Mouse (Mus musculus) neural tube, embryonic 10.5 days (tissue): ENCODE results near the gene Tesk1.
A peak's percentile ranks its signal among the peaks of the same experiment; 100 is the strongest.

ENCODE experiments used
- DNase-seq: peaks from one replicate; pipeline ENCODE4 v3.0.0-alpha.2; 2017; ENCODE audit warnings: low spot score; ENCODE audit errors: extremely low spot score

The Tesk1 gene

GRCm38 (mm10) chr4:43441639-43442038 is at the start of gene Tesk1:
Gene Tesk1, plus strand, starts transcription at chr4:43441939.
- no peak for DNase-seq

- DNase-seq: peak; percentile 37
Measured at GRCm38 (mm10) chr4:43394345-43394891, 47.3 kb upstream of the Tesk1 start.

DNA sequence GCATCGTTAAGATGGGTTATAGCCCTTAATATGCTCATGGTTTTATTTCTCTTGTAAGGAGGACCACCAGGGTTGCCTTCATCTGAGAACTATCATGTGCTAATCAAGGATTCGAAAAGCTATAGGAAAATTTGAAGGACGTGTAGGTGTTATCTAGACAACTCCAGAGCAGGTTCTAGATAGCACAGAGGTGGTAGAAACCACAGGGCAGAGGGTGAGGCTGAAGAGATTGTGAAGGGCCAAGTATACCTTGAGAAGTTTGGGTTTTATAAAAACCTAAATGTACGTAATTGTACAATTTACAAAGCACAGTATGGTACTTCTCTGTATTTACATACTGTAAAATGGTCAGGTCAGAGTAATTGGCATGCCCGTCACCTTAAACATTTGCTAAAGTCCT is 46.6 kb upstream of the Tesk1 start:
- DNase-seq: no peak

- DNase-seq: no peak
Measured at GRCm38 (mm10) chr4:43395836-43396235, 45.9 kb upstream of the Tesk1 start.

DNA sequence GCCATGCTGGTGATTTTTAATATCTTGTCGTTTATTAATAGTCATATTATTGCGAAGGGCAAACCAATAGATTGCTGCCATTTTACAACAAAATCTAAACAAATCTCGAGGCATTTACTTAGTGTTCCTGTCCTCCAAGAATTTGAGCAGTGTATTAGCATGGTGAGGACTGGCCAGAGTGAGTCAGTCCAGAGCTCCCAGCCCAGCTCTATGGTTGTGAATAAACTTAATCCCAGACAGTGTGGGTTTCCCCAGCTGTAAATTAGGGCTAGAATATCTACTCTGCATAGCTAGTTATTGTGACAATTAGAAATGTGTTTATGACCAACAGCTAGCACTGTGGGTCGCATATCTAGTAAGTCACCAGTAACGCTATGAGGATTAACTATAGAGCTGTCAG is 45.4 kb upstream of the Tesk1 start:
- no peak for DNase-seq

- DNase-seq: no peak
Measured at GRCm38 (mm10) chr4:43398014-43398413, 43.7 kb upstream of the Tesk1 start.

DNA sequence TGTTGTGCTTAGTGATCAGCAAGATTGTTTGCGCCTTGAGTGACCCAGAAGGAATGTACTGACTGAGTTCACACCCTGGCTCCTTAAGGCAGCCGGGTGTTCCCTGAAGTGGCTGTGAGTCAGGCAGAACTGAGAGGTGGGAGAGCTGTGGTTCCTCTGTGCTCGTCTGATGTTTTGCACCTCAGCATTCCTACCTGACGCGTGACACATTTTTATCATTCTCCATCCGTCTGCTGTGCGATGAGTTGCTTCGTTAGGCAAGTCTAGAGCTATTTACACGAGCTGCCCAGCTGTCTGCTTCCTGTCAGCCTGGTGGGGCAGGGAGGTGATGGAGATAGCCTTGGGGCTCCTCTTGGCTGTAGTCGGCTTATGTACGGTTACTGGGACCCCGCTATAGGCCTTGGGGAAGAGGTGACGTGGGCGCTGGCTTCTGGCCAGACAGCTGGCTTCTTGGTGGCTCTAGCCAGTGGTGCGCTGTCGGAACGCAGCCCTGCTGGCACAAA is 42.9 kb upstream of the Tesk1 start:
- no peak for DNase-seq

DNA sequence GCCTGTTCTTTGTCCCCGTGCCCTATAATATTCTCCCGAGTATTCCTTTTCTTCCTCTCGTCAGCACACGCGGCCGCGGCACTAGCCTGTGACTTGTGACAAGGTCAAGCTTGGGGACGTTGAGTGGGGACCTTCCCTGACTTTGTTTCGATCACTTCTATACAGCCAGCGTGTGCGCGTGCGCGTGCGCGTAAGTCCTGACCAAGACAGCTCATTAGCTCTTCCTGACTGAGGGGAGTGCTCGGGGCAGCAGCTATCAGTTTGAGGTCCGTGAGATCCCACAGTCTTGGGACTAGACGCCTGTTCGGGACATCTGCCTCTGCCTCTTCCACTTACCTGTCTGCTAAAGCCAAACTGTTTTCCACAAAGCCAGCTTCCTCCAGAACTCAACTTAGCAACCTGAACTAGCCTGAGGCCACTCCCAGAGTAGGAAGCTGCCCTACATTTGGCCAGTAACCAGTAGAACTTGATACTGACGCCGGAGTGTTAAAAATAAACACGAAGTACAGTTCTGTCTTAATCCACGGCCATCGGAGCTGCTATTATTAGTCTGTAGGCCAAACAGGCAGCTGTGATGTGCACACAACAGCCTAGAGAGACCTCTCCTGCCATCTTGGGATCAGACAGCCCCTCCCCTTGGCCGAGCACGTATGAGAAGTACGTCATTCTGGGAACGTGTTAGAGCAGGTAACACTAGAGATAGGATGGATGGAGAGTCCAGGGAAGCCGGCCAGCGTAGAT is 42.2 kb upstream of the Tesk1 start:
- no peak for DNase-seq

DNA sequence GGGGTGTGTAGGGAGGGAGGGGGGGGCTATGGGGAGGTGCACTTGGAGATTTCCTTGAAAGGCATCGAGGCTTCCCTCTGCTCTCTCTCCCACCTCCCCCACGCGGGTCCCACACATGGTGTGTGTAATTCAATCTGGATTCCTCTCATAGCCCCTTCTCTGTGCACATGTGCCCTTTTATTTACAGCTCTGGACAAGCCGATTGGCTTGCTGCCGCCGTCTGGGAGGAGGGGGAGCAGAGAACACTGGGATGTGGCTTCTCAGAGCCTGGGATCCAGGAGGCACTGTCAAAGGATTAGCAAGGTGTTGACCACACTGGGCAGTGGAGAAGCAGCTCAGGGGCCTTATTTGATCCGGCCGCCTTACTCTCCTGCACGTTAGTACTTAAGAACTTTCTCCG is 40.8 kb upstream of the Tesk1 start:
- DNase-seq: peak; percentile 36

- no peak for DNase-seq
Measured at GRCm38 (mm10) chr4:43401486-43401885, 40.3 kb upstream of the Tesk1 start.

DNA sequence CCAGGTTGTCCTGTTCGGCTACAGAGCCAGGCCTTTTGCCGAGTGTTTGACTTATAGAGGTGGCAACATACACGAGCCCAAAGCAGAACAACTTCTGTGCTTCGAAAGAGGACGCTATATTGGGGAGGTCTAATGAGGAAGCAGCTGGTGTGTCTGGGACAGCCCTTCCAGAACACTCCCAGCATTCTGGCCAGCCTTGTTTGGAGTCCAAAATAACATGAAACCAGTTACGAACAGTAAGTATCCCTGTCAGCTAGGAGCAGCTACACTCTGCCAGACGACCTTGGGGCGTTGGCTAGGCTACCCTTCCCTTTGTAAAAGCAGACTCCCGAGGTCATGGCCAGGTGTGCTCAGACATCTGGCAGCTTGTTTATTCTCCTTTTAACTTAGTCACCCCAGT is 39.5 kb upstream of the Tesk1 start:
- no peak for DNase-seq

DNA sequence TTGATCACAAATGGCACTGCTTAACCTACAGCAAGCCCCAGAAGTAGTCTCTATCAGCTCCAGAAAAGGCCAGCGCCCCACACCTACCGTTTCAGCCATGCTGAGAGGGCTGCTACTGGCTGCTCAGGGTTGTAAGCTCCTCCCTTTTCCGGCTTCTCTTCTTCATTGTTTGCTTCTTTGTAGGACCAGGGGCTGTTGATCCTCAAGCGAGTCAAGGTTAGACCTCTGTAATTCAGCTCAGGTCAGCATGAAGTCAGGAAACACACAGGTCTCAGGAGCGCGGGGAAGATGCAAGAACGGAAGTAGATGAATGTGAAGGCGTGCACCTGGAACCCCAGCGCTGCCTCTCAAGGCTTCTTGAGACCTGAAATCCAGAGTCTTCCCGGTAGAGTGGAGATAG is 37.0 kb upstream of the Tesk1 start:
- DNase-seq: no peak

DNA sequence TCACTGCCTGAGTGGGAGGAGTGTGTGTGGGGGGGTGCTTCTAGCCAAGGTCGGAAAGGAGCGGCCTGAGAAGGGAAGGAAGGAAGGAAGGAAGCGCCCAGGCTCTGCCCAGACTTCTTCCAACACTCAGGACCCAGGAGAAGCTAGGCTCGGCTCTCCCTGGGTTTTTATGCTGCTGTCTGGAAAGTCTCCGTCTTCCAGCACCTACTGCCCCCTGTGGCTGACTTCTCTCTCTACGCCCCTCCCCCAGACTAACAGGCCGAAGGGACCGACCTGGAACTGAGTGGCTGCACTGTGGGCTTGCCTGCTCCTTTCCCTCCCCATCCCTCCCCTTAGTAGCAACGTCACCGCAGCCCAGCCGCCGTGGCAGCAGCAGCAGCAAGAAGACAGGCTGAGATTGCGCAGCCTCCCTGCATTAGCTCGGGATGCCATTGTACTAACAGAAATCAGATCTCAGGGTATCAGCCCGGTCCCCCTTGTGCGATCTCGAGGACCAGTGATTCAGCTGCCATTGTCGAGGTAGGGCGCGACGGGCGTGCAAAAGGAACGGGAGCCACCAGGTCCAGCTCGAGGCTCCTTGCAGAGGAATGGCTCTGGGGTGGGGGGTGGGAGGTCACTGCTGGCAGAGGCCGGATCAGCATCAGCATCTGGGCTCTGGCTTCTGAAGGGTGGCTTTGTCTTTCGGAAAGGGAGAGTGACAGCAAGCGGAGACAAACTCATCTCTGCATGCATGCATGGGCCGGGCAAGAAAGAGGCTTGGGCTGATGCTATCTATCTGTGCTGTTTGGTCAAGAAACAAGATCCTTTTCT is 35.4 kb upstream of the Tesk1 start:
- DNase-seq: peak; percentile 81

GRCm38 (mm10) chr4:43407071-43407920 is 34.4 kb upstream of the Tesk1 start:
- no peak for DNase-seq

DNA sequence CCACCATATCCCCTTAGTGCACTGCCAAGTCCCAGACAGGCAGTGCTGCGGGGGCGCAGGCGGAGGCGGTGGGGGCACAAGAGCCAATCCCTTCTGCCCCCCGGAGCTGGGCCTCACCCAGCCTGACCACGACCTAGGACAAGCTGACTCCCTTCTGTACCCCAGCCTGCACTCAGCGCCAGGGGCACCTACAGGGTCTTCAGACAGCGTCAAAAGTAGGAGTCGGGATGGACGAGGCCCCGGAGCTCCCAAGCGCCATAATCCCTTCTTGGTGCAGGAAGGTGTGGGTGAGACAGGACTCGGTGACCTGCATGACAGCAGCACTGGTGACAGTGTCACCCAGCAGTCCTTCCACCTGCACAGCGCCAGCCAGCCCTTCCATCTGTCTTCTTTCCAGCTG is 27.0 kb upstream of the Tesk1 start:
- DNase-seq: no peak

- no peak for DNase-seq
Measured at GRCm38 (mm10) chr4:43415221-43416070, 26.3 kb upstream of the Tesk1 start.

DNA sequence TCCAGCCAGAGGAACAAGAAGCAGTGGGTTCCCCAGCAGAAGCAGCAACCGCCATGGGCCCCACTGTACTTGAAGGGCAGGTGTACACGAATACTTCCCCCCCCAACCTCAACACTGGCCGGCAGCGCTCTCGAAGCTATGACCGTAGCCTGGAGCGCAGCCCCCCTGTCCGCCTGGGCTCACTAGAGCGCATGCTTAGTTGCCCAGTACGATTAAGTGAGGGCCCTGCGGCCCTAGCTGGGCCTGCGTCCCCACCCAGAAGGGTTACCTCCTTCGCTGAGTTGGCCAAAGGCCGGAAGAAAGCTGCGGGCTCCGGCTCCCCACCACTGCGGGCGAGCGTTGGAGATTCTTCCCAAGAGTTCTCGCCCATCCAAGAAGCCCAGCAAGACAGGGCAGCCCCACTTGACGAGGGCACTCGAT is 25.7 kb upstream of the Tesk1 start:
- no peak for DNase-seq

DNA sequence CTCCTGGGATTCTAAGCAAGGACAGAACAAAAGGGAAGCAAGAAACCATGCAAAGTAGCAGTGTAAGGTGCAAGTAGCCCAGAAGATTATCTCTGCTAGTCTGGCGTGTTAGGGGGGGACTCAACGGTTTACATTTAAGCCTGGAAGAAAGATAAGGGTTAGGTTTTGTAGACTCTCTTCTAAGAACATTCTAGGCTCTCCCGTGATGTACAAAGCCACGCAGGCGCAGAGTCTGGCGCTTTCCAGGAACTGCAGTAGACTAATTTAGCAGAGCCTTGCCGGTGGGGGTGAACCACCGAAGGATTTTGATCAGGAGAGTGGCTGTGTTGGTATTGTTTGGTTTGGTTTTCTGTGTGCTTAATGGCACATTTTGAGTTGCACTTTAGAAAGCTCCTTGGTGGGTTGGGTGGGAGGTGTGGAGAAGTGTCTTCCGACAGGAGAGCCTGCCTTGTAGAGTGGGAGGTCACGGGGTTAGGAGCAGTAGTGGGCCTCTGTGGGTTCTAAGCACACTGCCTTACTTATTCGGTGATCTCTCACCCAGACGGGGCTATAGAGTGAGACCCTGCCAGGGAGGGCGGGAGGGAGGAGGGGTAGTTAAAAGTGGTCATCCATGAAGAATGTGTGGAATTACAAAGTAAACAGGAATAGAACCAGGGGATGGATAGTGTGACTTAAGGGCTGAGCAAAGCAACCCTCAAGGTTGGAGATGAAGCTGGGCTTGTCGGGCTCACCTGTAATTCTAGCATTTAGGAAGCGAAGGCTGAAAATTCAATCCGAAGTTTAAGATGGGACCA is 24.3 kb upstream of the Tesk1 start:
- no peak for DNase-seq

- DNase-seq: no peak
Measured at GRCm38 (mm10) chr4:43418450-43418849, 23.3 kb upstream of the Tesk1 start.
